Mouse (Mus musculus): ENCODE measurements at regions not wholly inside any gene's neighbourhood (a gene's known extent, or its start where the extent isn't known, plus 50 kb on each side); places are given as distances from the start of the nearest gene placed in this dataset.

DNA sequence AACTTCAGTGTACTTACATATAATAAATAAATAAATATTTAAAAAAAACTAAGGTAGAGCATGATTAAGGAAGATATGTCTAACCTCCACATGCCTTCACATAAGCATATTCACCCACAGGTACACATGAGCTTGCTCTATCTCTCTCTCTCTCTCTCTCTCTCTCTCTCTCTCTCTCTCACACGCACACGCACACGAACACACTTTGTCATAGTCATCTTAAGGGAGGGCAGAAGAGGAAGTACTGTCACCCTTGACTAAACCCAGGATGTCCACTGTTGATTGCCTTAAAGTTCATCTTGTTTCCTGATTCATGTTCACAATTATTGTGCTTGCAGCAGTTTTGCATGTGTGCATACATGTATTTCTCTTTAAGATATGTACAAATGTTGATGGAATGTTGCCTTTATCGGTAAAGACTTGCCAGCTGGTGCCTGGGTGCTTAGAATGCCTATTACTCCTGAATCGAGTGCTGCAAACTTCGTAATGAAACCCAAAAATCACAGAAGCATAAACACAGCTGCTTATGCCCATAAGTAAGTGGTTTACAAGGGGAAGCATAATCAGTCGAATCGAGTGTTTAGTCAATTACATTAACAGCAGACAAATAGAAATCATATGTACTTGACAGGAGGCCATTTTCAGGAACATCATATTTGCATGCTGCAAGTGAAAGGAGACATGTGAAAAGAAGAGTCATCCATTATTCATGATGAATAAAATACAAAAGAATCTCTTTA is 84.3 kb downstream of the Tmem168 start:
- DNase-seq (ENCODE audit: extremely low read depth, low read depth, low spot score), result no peak
- no peaks in the 10 kb centered on the region for H3K27me3 ChIP-seq (ENCODE audit: control insufficient read depth, insufficient read depth, low read length)
- TF ChIP-seq CTCF (IDR thresholded peaks at IDR 0.05; ENCODE audit: low read depth, low read length) (no peak), POLR2A (IDR thresholded peaks at IDR 0.05; ENCODE audit: extremely low read depth, insufficient read depth, low read length) (no peak)
- H3K4me3 ChIP-seq (ENCODE audit: insufficient read depth, low read depth, low read length), result no peak overlapping the region
- H3K36me3 ChIP-seq (ENCODE audit: control insufficient read depth, insufficient read depth, low read length), result no peaks in the 10 kb centered on the region
- H3K4me1 ChIP-seq (ENCODE audit: control insufficient read depth, insufficient read depth, low read length), result no peaks in the 10 kb centered on the region
- WGBS, result 89% methylated on average over 8 of the region's 8 CpGs
- no peak overlapping the region for H3K27ac ChIP-seq (replicated peaks; ENCODE audit: insufficient read depth, low read depth, low read length)
- no peak overlapping the region for H3K9ac ChIP-seq (ENCODE audit: low read depth, low read length)
- H3K79me2 ChIP-seq (ENCODE audit: control insufficient read depth, insufficient read depth, low read length), result no peaks in the 10 kb centered on the region

DNA sequence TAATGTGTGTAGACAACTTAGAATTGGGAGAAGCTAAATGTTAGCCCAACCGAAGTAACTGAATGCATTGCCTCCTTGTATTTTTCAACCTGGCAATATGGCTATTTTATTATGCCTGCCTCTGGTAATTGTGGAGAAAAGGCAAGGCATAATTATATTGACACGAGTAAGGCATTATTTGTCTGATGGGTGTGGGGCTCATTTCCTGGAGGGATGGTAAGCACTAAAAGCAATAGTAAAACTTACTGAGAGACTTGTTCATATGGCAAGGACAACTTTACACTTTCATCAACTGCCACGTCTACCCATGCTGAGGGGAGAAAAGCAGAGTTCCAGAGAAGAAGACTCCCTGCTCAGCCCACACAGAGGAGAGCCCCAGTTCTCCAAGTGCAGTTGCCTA is 93.8 kb downstream of the Tmem168 start:
- no peaks in the 10 kb centered on the region for H3K79me2 ChIP-seq (ENCODE audit: control insufficient read depth, insufficient read depth, low read length)
- H3K9ac ChIP-seq (ENCODE audit: low read depth, low read length), result no peak overlapping the region
- no peaks in the 10 kb centered on the region for H3K27me3 ChIP-seq (ENCODE audit: control insufficient read depth, insufficient read depth, low read length)
- DNase-seq (ENCODE audit: extremely low read depth, low read depth, low spot score), result no peak
- WGBS, result 67% methylated on average over 3 of the region's 3 CpGs
- H3K4me3 ChIP-seq (ENCODE audit: insufficient read depth, low read depth, low read length), result no peak overlapping the region
- no peaks in the 10 kb centered on the region for H3K4me1 ChIP-seq (ENCODE audit: control insufficient read depth, insufficient read depth, low read length)
- no peak for TF ChIP-seq CTCF (IDR thresholded peaks at IDR 0.05; ENCODE audit: low read depth, low read length)
- no peak for TF ChIP-seq POLR2A (IDR thresholded peaks at IDR 0.05; ENCODE audit: extremely low read depth, insufficient read depth, low read length)
- no peak overlapping the region for H3K27ac ChIP-seq (replicated peaks; ENCODE audit: insufficient read depth, low read depth, low read length)
- no peaks in the 10 kb centered on the region for H3K36me3 ChIP-seq (ENCODE audit: control insufficient read depth, insufficient read depth, low read length)

DNA sequence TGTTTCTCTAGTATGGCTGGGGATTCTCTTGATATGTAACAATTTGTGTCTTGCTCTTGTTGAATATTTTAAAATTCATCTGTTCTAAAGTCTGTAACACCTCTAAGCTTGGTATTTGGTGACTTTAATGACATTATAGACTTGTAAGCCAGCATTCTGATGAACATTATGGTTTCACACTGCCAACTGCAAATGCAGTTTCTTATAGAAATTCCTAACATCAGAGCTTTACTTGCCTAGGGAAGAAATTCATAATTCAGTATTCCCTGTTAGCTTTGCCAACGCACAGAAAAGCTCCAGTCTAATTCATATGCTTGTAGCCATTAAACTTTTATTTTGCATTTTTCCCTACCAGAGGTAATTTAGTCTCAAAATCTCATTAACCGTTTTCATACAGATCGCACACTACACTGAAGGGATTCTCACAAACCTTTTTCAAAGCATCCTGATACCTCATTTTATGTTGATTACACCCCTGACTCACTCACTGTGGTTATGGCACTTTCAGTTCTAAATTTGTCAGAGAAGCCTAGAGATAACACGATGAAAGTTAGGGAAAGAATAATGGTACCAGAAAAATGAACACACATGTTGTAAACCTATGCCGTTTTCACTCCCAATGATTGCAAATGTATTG is 131.3 kb downstream of the Tmem168 start:
- H3K27ac ChIP-seq (replicated peaks; ENCODE audit: insufficient read depth, low read depth, low read length), result no peak overlapping the region
- H3K79me2 ChIP-seq (ENCODE audit: control insufficient read depth, insufficient read depth, low read length), result no peaks in the 10 kb centered on the region
- TF ChIP-seq CTCF (IDR thresholded peaks at IDR 0.05; ENCODE audit: low read depth, low read length), result no peak
- no peak for TF ChIP-seq POLR2A (IDR thresholded peaks at IDR 0.05; ENCODE audit: extremely low read depth, insufficient read depth, low read length)
- H3K4me3 ChIP-seq (ENCODE audit: insufficient read depth, low read depth, low read length), result no peak overlapping the region
- no peaks in the 10 kb centered on the region for H3K36me3 ChIP-seq (ENCODE audit: control insufficient read depth, insufficient read depth, low read length)
- no peak for DNase-seq (ENCODE audit: extremely low read depth, low read depth, low spot score)
- 91% methylated on average over 5 of the region's 5 CpGs for whole genome bisulfite sequencing
- H3K9ac ChIP-seq (ENCODE audit: low read depth, low read length), result no peak overlapping the region
- no peaks in the 10 kb centered on the region for H3K27me3 ChIP-seq (ENCODE audit: control insufficient read depth, insufficient read depth, low read length)
- no peaks in the 10 kb centered on the region for H3K4me1 ChIP-seq (ENCODE audit: control insufficient read depth, insufficient read depth, low read length)

DNA sequence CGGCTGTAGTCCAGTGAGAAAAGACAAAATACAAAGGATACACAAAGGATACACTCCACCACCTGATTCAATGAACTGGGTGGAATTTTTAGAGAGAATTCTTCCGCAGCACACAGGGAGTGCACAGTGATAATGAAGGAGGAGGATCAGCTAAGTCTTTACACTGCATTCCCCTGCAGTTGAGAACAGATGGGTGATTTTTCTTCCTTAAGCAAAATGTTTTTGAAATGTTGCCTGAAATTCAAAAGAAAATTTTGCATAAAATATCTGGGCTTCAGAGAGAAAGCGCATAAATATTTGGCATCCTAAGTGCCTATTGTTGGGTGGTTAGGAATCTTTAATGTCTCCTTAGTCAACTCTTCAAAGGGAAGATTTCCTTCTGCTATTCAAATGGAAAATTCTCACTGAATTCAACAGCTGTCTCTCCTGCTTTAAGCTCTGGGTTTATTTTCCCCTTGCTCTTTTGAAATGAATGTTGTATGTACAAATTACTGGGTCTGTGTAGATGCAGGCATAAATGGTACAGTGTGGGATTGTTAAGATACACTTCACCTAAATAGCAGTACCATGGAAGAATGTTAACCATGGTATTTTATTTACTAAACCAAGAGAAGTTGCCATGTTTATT is 158.6 kb downstream of the Tmem168 start:
- no peaks in the 10 kb centered on the region for H3K36me3 ChIP-seq (ENCODE audit: control insufficient read depth, insufficient read depth, low read length)
- TF ChIP-seq CTCF (IDR thresholded peaks at IDR 0.05; ENCODE audit: low read depth, low read length) (no peak), POLR2A (IDR thresholded peaks at IDR 0.05; ENCODE audit: extremely low read depth, insufficient read depth, low read length) (no peak)
- WGBS, result 72% methylated on average over 3 of the region's 3 CpGs
- H3K27me3 ChIP-seq (ENCODE audit: control insufficient read depth, insufficient read depth, low read length), result no peaks in the 10 kb centered on the region
- no peak for DNase-seq (ENCODE audit: extremely low read depth, low read depth, low spot score)
- H3K27ac ChIP-seq (replicated peaks; ENCODE audit: insufficient read depth, low read depth, low read length), result no peak overlapping the region
- H3K9ac ChIP-seq (ENCODE audit: low read depth, low read length), result no peak overlapping the region
- no peaks in the 10 kb centered on the region for H3K79me2 ChIP-seq (ENCODE audit: control insufficient read depth, insufficient read depth, low read length)
- H3K4me1 ChIP-seq (ENCODE audit: control insufficient read depth, insufficient read depth, low read length), result no peaks in the 10 kb centered on the region
- H3K4me3 ChIP-seq (ENCODE audit: insufficient read depth, low read depth, low read length), result no peak overlapping the region

DNA sequence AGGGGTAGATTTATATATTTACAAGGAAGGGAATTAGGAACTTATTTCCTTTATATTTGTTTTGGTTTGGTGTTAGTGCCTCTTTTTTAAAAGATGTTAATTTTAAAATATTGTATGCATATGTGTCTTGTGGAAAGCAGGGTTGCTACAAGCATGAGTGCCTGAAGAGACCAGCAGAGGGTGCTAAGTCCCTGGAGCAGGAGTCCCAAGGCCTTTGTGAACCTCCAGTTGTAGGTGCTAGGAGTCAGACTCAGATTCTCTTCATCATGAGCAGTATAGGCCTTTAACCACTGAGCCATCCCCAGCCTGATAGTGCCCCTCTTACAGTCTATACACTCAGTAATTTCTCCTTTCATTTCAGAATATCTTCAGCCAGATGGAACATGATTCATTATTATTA is 189.0 kb upstream of the Vwde start:
- H3K36me3 ChIP-seq (ENCODE audit: control insufficient read depth, insufficient read depth, low read length), result no peaks in the 10 kb centered on the region
- DNase-seq (ENCODE audit: extremely low read depth, low read depth, low spot score), result peak; percentile 21

DNA sequence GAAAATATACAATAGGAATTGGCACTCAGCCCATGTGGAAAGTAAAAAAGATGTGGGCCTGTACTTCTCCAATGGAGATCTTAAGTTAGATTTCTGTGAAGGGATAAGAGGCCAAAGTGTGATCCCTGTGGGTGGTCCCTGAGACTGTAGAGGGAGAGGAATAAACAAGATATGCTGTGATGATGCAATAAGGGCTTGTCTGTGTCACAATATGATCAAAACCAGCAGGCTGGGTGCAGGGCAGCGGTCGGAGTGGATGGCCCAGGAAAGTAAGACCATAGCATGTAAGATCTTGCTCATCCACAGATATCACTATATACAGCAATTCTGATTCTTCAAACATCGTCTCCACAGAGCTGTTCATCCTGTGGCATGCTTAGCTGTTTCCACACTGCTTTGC is 188.3 kb upstream of the Vwde start:
- no peaks in the 10 kb centered on the region for H3K4me1 ChIP-seq (ENCODE audit: control insufficient read depth, insufficient read depth, low read length)
- no peaks in the 10 kb centered on the region for H3K79me2 ChIP-seq (ENCODE audit: control insufficient read depth, insufficient read depth, low read length)
- H3K27me3 ChIP-seq (ENCODE audit: control insufficient read depth, insufficient read depth, low read length), result no peaks in the 10 kb centered on the region
- 83% methylated on average over 3 of the region's 3 CpGs for WGBS
- H3K27ac ChIP-seq (replicated peaks; ENCODE audit: insufficient read depth, low read depth, low read length), result no peak overlapping the region
- no peak for DNase-seq (ENCODE audit: extremely low read depth, low read depth, low spot score)
- H3K4me3 ChIP-seq (ENCODE audit: insufficient read depth, low read depth, low read length), result no peak overlapping the region
- TF ChIP-seq CTCF (IDR thresholded peaks at IDR 0.05; ENCODE audit: low read depth, low read length), result no peak
- TF ChIP-seq POLR2A (IDR thresholded peaks at IDR 0.05; ENCODE audit: extremely low read depth, insufficient read depth, low read length), result no peak
- no peak overlapping the region for H3K9ac ChIP-seq (ENCODE audit: low read depth, low read length)
- H3K36me3 ChIP-seq (ENCODE audit: control insufficient read depth, insufficient read depth, low read length), result no peaks in the 10 kb centered on the region

More for the DNA sequence above, 189.0 kb upstream of the Vwde start:
- Histone ChIP-seq H3K4me3 (ENCODE audit: insufficient read depth, low read depth, low read length) (no peak overlapping the region), H3K79me2 (ENCODE audit: control insufficient read depth, insufficient read depth, low read length) (no peaks in the 10 kb centered on the region), H3K9ac (ENCODE audit: low read depth, low read length) (no peak overlapping the region), H3K27me3 (ENCODE audit: control insufficient read depth, insufficient read depth, low read length) (no peaks in the 10 kb centered on the region), H3K4me1 (ENCODE audit: control insufficient read depth, insufficient read depth, low read length) (no peaks in the 10 kb centered on the region), H3K27ac (replicated peaks; ENCODE audit: insufficient read depth, low read depth, low read length) (no peak overlapping the region)
- TF ChIP-seq POLR2A (IDR thresholded peaks at IDR 0.05; ENCODE audit: extremely low read depth, insufficient read depth, low read length) (no peak), CTCF (IDR thresholded peaks at IDR 0.05; ENCODE audit: low read depth, low read length) (peak; percentile 48)
